Mouse (Mus musculus) limb, embryonic 15.5 days (tissue): ENCODE measurements around the gene Cdc42bpb. TPM values are rescaled to one million over a fixed set of nuclear protein-coding genes. Genes with fewer than 3 reads are reported as not detected.

ENCODE experiments used
- ATAC-seq: fragments of 200-750 bp; cut with Nextera tagmentation; 2 replicates; pipeline ENCODE4 v1.8.0; 2017; ENCODE audit warnings: low read depth, moderate TSS enrichment; ENCODE audit not compliant: insufficient number of reproducible peaks, low FRiP score, low TSS enrichment
- H3K27ac ChIP-seq: fragments of 300-500 bp; sonication (generic); 2 replicates; pipeline ENCODE4 v1.5.1; 2015; ENCODE audit warnings: moderate library complexity, mild to moderate bottlenecking, inconsistent platforms
- H3K27me3 ChIP-seq: fragments of 300-500 bp; sonication (generic); 2 replicates; pipeline ENCODE4 v1.6.1; 2015; ENCODE audit warnings: inconsistent platforms
- H3K36me3 ChIP-seq: fragments of 300-500 bp; sonication (generic); 2 replicates; pipeline ENCODE4 v1.6.1; 2015; ENCODE audit warnings: inconsistent platforms
- H3K4me1 ChIP-seq: fragments of 300-500 bp; sonication (generic); 2 replicates; pipeline ENCODE4 v1.6.1; 2015; ENCODE audit warnings: inconsistent platforms
- H3K4me2 ChIP-seq: fragments of 300-500 bp; sonication (generic); 2 replicates; pipeline ENCODE4 v1.6.1; 2015; ENCODE audit warnings: mild to moderate bottlenecking, inconsistent platforms
- H3K4me3 ChIP-seq: fragments of 300-500 bp; sonication (generic); 2 replicates; pipeline ENCODE4 v1.5.1; 2015; ENCODE audit warnings: mild to moderate bottlenecking, inconsistent platforms
- H3K9ac ChIP-seq: fragments of 300-500 bp; sonication (generic); 2 replicates; pipeline ENCODE4 v1.6.1; 2015; ENCODE audit warnings: inconsistent platforms
- H3K9me3 ChIP-seq: fragments of 300-500 bp; sonication (generic); 2 replicates; pipeline ENCODE4 v1.6.1; 2016; ENCODE audit warnings: inconsistent platforms
- WGBS: fragments of 180-500 bp; shearing (Covaris S2); methylation state at CpG from one replicate; pipeline ENCODE4 v1.1.7; 2015; 5-methylcytosine and 5-hydroxymethylcytosine counted together
- polyA plus RNA-seq: library from polyadenylated mRNA; unstranded; fragments of >200 nt; fragmentation: Nextera tagmentation; extraction: Ambion mirVana; gene quantifications from 2 replicates; pipeline ENCODE4 v1.2.1, GENCODE M21; 2015

The Cdc42bpb gene
- polyA plus RNA-seq, 1 experiment from 2014 or later, result 33.5 TPM

DNA sequence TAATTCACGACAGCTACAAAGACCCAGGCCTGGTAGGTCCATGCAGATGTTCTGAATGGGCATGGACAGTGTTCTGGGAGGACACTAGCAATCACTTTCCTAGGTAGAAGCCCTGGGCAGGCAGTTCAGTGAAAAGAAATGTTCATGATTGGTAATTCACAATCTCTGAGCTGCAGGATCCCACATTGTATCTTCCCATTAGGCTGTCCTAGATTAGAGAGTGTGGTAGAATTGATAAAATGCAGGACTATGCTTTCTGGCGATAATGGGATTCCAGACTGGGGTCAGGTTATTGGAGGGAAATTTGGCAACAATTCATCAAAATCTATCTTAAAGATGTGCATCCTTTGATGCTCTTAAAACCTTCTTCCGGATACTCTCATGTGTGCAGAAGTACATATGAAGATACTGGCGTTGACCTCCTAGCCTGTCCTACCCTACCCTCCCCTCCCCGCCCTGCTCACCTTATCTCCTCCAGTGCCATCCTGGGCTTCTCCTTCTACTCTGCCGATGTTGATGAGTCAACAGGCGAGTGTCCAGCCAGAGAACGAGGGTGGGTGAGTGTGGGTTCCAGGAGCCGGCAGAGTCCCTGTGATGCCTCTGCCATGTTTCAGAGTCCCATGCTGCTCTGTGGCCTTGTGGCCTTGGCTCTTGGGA lies 130.6 kb downstream of the Cdc42bpb start:
- WGBS, result 89% methylated on average over 9 of the region's 9 CpGs
- H3K27ac ChIP-seq, result no peak overlapping the region
- no peak overlapping the region for H3K4me2 ChIP-seq
- no peak overlapping the region for H3K4me3 ChIP-seq
- no peaks in the 10 kb centered on the region for H3K9me3 ChIP-seq
- H3K36me3 ChIP-seq, result peaks cover 60% of the 10 kb centered on the region
- ATAC-seq, result no peak
- no peak overlapping the region for H3K9ac ChIP-seq
- no peaks in the 10 kb centered on the region for H3K27me3 ChIP-seq
- H3K4me1 ChIP-seq, result no peaks in the 10 kb centered on the region

DNA sequence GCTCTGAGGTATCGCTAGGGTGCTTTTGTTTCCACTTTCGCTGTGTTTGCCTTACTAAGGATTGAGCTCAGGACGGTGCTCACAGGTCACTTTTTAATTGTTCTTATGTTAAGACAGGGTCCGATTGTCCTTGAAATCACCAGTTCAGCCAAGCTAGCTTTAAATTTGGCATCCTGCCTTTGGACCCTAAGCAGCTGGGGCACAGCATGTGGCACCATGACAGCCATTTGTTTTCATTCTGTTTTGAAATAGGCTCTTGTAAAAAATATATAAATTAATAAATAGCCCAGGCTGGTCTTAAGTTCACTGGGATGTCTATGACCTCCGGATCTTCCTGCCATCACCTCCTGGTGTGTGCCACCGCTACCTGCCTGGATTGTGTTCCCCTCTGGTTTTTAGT lies 132.4 kb downstream of the Cdc42bpb start:
- Histone ChIP-seq H3K36me3 (peaks cover 71% of the 10 kb centered on the region), H3K27me3 (no peaks in the 10 kb centered on the region), H3K9ac (no peak overlapping the region), H3K9me3 (no peaks in the 10 kb centered on the region), H3K4me2 (no peak overlapping the region), H3K27ac (no peak overlapping the region), H3K4me3 (no peak overlapping the region), H3K4me1 (peaks cover 3% of the 10 kb centered on the region; the same call in 1 of the 2 replicates)
- 82% methylated on average over 6 of the region's 6 CpGs for WGBS
- ATAC-seq, result no peak

DNA sequence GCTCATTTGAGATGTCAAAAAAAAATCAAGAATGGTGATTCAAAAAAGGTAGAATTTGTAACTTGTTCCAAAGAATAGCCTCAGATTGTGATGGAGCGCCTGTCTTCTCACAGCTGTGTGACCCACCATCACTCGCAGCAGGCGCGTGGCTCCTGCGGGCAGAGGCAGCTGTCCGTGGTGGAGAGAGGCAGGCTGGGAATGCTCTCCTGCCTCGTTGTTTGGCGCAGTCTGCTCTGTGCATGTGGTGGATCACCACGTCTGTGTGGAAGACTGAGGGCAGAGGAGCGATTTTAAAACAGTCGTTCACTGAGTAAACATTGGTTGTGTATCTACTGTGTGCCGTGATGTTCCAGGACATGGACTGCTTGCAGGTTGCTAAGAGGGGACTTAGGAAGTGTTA lies 133.8 kb downstream of the Cdc42bpb start:
- Histone ChIP-seq H3K36me3 (peaks cover 71% of the 10 kb centered on the region), H3K9me3 (no peaks in the 10 kb centered on the region), H3K4me2 (no peak overlapping the region), H3K27me3 (no peaks in the 10 kb centered on the region), H3K27ac (no peak overlapping the region), H3K9ac (no peak overlapping the region), H3K4me1 (peaks cover 8% of the 10 kb centered on the region; the same call in 1 of the 2 replicates), H3K4me3 (no peak overlapping the region)
- no peak for ATAC-seq
- 90% methylated on average over 12 of the region's 12 CpGs for whole genome bisulfite sequencing

Other genes with a start within 250 kb of the Cdc42bpb start
- 9.0 and 11.5 TPM in 2 replicates for gene Traf3, start 211.3 kb downstream of the Cdc42bpb start, polyA plus RNA-seq
- not detected in 2 replicates for gene 4930595D18Rik, start 193.2 kb downstream of the Cdc42bpb start, polyA plus RNA-seq
- 1.0 and 1.2 TPM in 2 replicates for gene Amn, start 106.6 kb downstream of the Cdc42bpb start, polyA plus RNA-seq
- gene Lbhd2, start 29.1 kb upstream of the Cdc42bpb start, polyA plus RNA-seq, result 12.4 and 13.2 TPM in 2 replicates
- gene Exoc3l4, start 39.3 kb upstream of the Cdc42bpb start, polyA plus RNA-seq, result 6.4 and 9.9 TPM in 2 replicates
- 8.3 and 8.4 TPM in 2 replicates for gene Tnfaip2, start 64.8 kb upstream of the Cdc42bpb start, polyA plus RNA-seq
- gene Gm266, start 108.1 kb upstream of the Cdc42bpb start, polyA plus RNA-seq, result 13.1 and 16.1 TPM in 2 replicates
- gene Eif5, start 160.3 kb upstream of the Cdc42bpb start, polyA plus RNA-seq, result 473 and 511 TPM in 2 replicates
- 24.0 and 30.4 TPM in 2 replicates for gene Mark3, start 196.8 kb upstream of the Cdc42bpb start, polyA plus RNA-seq